Mouse (Mus musculus) embryonic facial prominence, embryonic 15.5 days (tissue): ENCODE measurements at regions not wholly inside any gene's neighbourhood (a gene's known extent, or its start where the extent isn't known, plus 50 kb on each side); places are given as distances from the start of the nearest gene placed in this dataset.

Experiments used
- ATAC-seq: fragments of 200-750 bp; cut with Nextera tagmentation; 2 replicates; pipeline ENCODE4 v1.8.0; 2017; ENCODE audit warnings: low read depth, moderate TSS enrichment; ENCODE audit not compliant: insufficient number of reproducible peaks, low FRiP score, low TSS enrichment
- H3K27ac ChIP-seq: fragments of 300-500 bp; sonication (generic); replicated peaks from 2 replicates; pipeline ENCODE4 v1.5.1; 2015; ENCODE audit warnings: mild to moderate bottlenecking, inconsistent platforms
- H3K27me3 ChIP-seq: fragments of 300-500 bp; sonication (generic); 2 replicates; pipeline ENCODE4 v1.6.1; 2015; ENCODE audit warnings: inconsistent platforms
- H3K36me3 ChIP-seq: fragments of 300-500 bp; sonication (generic); 2 replicates; pipeline ENCODE4 v1.6.1; 2015; ENCODE audit warnings: mild to moderate bottlenecking, inconsistent platforms
- H3K4me1 ChIP-seq: fragments of 300-500 bp; sonication (generic); 2 replicates; pipeline ENCODE4 v1.6.1; 2015; ENCODE audit warnings: inconsistent platforms
- H3K4me2 ChIP-seq: fragments of 300-500 bp; sonication (generic); replicated peaks from 2 replicates; pipeline ENCODE4 v1.6.1; 2015; ENCODE audit warnings: mild to moderate bottlenecking, inconsistent platforms
- H3K4me3 ChIP-seq: fragments of 300-500 bp; sonication (generic); replicated peaks from 2 replicates; pipeline ENCODE4 v1.5.1; 2015; ENCODE audit warnings: mild to moderate bottlenecking, inconsistent platforms
- H3K9ac ChIP-seq: fragments of 300-500 bp; sonication (generic); 2 replicates; pipeline ENCODE4 v1.6.1; 2015; ENCODE audit warnings: inconsistent platforms
- H3K9me3 ChIP-seq: fragments of 300-500 bp; sonication (generic); replicated peaks from 2 replicates; pipeline ENCODE4 v1.6.1; 2016; ENCODE audit warnings: inconsistent platforms
- WGBS: fragments of 180-500 bp; shearing (Covaris S2); methylation state at CpG from one replicate; pipeline ENCODE4 v1.1.7; 2015; 5-methylcytosine and 5-hydroxymethylcytosine counted together

GRCm38 (mm10) chr2:80717979-80718378 is 100.9 kb downstream of the Nup35 start:
- no peak for ATAC-seq
- Histone ChIP-seq H3K9me3 (no peaks in the 10 kb centered on the region), H3K9ac (no peak overlapping the region), H3K4me3 (no peak overlapping the region), H3K4me2 (no peak overlapping the region), H3K27me3 (no peaks in the 10 kb centered on the region), H3K36me3 (no peaks in the 10 kb centered on the region), H3K27ac (no peak overlapping the region), H3K4me1 (no peaks in the 10 kb centered on the region)
- WGBS: 38% methylated on average over 2 of the region's 2 CpGs

GRCm38 (mm10) chr2:80724085-80724484 is 107.0 kb downstream of the Nup35 start:
- no peak overlapping the region for H3K27ac ChIP-seq
- H3K4me3 ChIP-seq: no peak overlapping the region
- no peaks in the 10 kb centered on the region for H3K9me3 ChIP-seq
- H3K9ac ChIP-seq: no peak overlapping the region
- 57% methylated on average over 5 of the region's 5 CpGs for WGBS
- H3K27me3 ChIP-seq: no peaks in the 10 kb centered on the region
- ATAC-seq: no peak
- no peaks in the 10 kb centered on the region for H3K36me3 ChIP-seq
- H3K4me2 ChIP-seq: no peak overlapping the region
- H3K4me1 ChIP-seq: no peaks in the 10 kb centered on the region

DNA sequence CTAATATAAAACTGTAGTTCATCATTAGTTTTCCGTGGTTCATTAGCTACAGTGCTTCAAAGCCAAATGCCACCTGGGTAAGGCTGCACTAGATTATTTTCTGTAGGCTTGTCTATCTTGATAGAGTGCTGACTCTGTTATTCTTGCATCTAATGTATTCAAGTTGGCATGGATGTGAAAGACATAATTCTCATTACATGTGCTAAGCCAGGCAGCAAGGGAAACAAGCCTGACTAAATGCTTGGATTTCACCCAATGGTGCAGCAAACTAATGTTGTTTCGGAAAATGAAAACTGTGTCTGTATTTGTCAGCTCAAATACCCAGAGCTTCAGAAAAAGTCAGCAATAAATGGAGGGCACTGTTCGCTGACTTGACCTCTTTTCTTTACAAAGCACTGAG is 114.3 kb downstream of the Nup35 start:
- 68% methylated on average over 3 of the region's 3 CpGs for WGBS
- Histone ChIP-seq H3K36me3 (no peaks in the 10 kb centered on the region), H3K9me3 (no peaks in the 10 kb centered on the region), H3K9ac (no peak overlapping the region), H3K27ac (no peak overlapping the region), H3K4me2 (no peak overlapping the region), H3K27me3 (no peaks in the 10 kb centered on the region), H3K4me3 (no peak overlapping the region), H3K4me1 (no peaks in the 10 kb centered on the region)
- ATAC-seq: no peak

DNA sequence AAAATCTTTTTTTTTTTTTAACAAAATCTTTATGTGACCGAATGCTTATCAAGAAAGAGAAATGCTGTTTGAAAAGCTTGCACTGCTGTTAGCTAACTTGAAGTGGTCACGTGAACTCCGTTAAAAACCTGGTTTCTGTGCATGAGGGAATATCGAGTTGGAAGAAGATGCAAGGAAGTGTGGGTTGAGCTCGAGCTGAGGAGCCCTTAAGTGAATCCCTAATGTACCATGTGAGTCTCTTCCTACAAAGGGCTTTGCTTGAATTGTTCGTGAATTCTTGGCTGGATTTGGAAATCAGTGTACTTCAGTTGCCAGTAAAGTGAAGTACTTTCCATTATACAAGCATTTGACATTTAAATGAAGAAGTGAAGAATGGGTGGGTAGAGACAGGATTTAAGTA is 129.7 kb downstream of the Nup35 start:
- H3K4me3 ChIP-seq: no peak overlapping the region
- H3K27ac ChIP-seq: no peak overlapping the region
- H3K27me3 ChIP-seq: no peaks in the 10 kb centered on the region
- H3K9me3 ChIP-seq: no peaks in the 10 kb centered on the region
- no peaks in the 10 kb centered on the region for H3K36me3 ChIP-seq
- H3K9ac ChIP-seq: no peak overlapping the region
- H3K4me2 ChIP-seq: no peak overlapping the region
- no peaks in the 10 kb centered on the region for H3K4me1 ChIP-seq
- 65% methylated on average over 6 of the region's 6 CpGs for WGBS
- no peak for ATAC-seq

DNA sequence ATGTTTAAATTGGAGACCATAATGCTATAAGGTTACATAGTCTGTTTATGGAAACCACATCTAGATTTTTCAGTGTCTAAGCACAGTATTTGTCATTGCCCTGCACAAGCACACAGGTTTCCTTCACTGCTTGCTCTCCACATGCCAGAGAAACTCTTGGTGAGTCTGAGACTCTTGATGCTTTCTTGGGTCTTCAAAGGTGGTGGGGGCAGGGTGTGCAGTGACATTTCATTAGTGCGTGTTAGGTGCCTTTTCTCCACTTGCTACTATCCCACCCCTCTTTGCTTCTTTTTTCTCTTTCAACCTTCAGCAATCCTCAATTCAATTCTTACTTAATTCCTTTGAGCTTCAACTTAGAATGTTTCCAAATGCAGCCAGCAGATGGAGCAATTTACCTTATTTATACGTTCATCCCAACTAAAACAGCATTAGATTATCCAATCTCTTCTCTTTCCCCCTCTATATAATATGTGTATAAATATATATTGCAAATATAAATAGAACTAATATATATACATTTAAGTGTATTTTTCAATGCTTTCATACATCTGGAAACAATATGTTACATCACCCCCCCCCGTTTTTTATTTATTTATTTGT is 145.1 kb downstream of the Nup35 start:
- H3K27me3 ChIP-seq: no peaks in the 10 kb centered on the region
- H3K36me3 ChIP-seq: no peaks in the 10 kb centered on the region
- H3K4me3 ChIP-seq: no peak overlapping the region
- no peak overlapping the region for H3K9ac ChIP-seq
- H3K4me1 ChIP-seq: no peaks in the 10 kb centered on the region
- 26% methylated on average over 3 of the region's 3 CpGs for WGBS
- no peaks in the 10 kb centered on the region for H3K9me3 ChIP-seq
- ATAC-seq: no peak
- H3K4me2 ChIP-seq: no peak overlapping the region
- H3K27ac ChIP-seq: no peak overlapping the region

DNA sequence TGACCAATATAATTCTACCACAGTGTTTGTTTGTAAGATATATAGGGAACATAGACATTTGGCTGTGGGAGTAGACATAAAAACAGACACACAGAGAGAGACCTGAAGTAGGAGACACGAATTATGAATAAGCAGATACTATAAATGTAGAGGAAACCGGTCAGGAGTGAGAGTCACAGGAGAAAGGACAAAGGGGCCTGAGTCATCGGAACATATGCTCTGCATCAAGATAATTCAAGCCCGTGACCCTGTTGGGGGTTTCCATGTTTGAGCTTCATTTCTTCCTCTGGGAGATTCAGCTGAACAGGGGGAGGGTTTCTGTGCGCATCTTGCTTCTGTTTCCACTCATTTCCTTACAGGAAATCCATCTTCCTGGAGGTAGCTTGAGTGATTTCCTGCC is 154.1 kb downstream of the Nup35 start:
- no peak overlapping the region for H3K9ac ChIP-seq
- H3K27me3 ChIP-seq: no peaks in the 10 kb centered on the region
- H3K36me3 ChIP-seq: no peaks in the 10 kb centered on the region
- H3K27ac ChIP-seq: no peak overlapping the region
- H3K9me3 ChIP-seq: no peaks in the 10 kb centered on the region
- H3K4me1 ChIP-seq: no peaks in the 10 kb centered on the region
- H3K4me3 ChIP-seq: no peak overlapping the region
- ATAC-seq: no peak
- H3K4me2 ChIP-seq: no peak overlapping the region
- 34% methylated on average over 5 of the region's 5 CpGs for WGBS

GRCm38 (mm10) chr2:80772455-80772854 is 155.4 kb downstream of the Nup35 start:
- no peaks in the 10 kb centered on the region for H3K4me1 ChIP-seq
- no peak overlapping the region for H3K4me3 ChIP-seq
- no peaks in the 10 kb centered on the region for H3K36me3 ChIP-seq
- no peak overlapping the region for H3K9ac ChIP-seq
- WGBS: 73% methylated on average over 3 of the region's 3 CpGs
- H3K27me3 ChIP-seq: no peaks in the 10 kb centered on the region
- H3K4me2 ChIP-seq: no peak overlapping the region
- H3K9me3 ChIP-seq: no peaks in the 10 kb centered on the region
- ATAC-seq: no peak
- no peak overlapping the region for H3K27ac ChIP-seq

DNA sequence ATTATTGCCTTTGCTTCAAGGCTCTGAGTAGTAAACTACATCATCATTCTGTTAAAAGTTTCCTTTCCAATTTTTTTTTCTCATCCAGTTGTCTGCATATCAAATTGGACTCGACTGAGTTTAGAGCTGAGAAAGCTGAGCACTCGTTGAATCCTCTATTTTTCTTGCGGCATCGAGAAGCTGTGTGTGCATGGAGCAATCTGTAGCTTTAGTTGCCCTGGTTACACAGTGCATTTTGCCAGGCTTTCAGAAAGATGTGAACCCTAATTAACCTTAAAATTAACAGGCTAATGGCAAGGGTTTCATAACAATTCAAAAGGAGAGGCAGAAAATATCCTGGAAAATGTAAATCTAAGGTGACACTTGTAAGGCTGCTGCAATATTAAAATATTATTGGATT is 169.3 kb downstream of the Nup35 start:
- no peak overlapping the region for H3K4me3 ChIP-seq
- H3K9ac ChIP-seq: no peak overlapping the region
- H3K27me3 ChIP-seq: no peaks in the 10 kb centered on the region
- H3K27ac ChIP-seq: no peak overlapping the region
- H3K4me1 ChIP-seq: no peaks in the 10 kb centered on the region
- no peak for ATAC-seq
- 75% methylated on average over 4 of the region's 4 CpGs for WGBS
- H3K36me3 ChIP-seq: no peaks in the 10 kb centered on the region
- no peak overlapping the region for H3K4me2 ChIP-seq
- H3K9me3 ChIP-seq: no peaks in the 10 kb centered on the region

- WGBS: 72% methylated on average over 14 of the region's 14 CpGs
- Histone ChIP-seq H3K4me1 (no peaks in the 10 kb centered on the region), H3K9me3 (no peaks in the 10 kb centered on the region), H3K4me3 (no peak overlapping the region), H3K36me3 (no peaks in the 10 kb centered on the region), H3K9ac (no peak overlapping the region), H3K4me2 (no peak overlapping the region), H3K27me3 (no peaks in the 10 kb centered on the region), H3K27ac (no peak overlapping the region)
- no peak for ATAC-seq
Measured at GRCm38 (mm10) chr2:80793345-80794147, 176.5 kb downstream of the Nup35 start.

DNA sequence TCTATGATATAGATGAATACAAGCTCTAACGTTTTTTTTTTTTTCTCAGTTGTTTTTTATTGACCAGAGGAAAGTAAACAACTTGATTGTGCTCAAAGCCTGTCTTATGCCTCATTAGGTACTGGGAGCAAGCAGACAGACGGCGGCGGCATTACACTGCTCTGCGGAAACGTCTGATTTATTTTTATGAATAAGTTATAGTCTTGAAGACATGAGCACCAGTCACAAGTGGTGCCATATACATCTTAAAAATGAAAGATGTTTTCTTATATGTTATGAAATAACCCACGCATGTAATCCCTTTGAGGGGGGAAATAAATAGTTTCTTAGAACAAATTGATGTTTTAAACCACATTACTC is 177.1 kb downstream of the Nup35 start:
- ATAC-seq: no peak
- no peaks in the 10 kb centered on the region for H3K4me1 ChIP-seq
- no peak overlapping the region for H3K4me3 ChIP-seq
- no peaks in the 10 kb centered on the region for H3K27me3 ChIP-seq
- no peaks in the 10 kb centered on the region for H3K36me3 ChIP-seq
- no peak overlapping the region for H3K4me2 ChIP-seq
- no peak overlapping the region for H3K9ac ChIP-seq
- no peaks in the 10 kb centered on the region for H3K9me3 ChIP-seq
- H3K27ac ChIP-seq: no peak overlapping the region
- 75% methylated on average over 7 of the region's 7 CpGs for WGBS

GRCm38 (mm10) chr2:80819268-80819667 is 202.2 kb downstream of the Nup35 start:
- WGBS: 52% methylated on average over 2 of the region's 2 CpGs
- H3K36me3 ChIP-seq: no peaks in the 10 kb centered on the region
- ATAC-seq: no peak

GRCm38 (mm10) chr2:80851056-80851455 is 234.0 kb downstream of the Nup35 start:
- no peaks in the 10 kb centered on the region for H3K27me3 ChIP-seq
- no peak overlapping the region for H3K4me3 ChIP-seq

More at GRCm38 (mm10) chr2:80819268-80819667, 202.2 kb downstream of the Nup35 start:
- H3K27me3 ChIP-seq: no peaks in the 10 kb centered on the region
- H3K4me3 ChIP-seq: no peak overlapping the region
- no peaks in the 10 kb centered on the region for H3K4me1 ChIP-seq
- no peak overlapping the region for H3K4me2 ChIP-seq
- H3K9me3 ChIP-seq: no peaks in the 10 kb centered on the region
- no peak overlapping the region for H3K27ac ChIP-seq
- H3K9ac ChIP-seq: no peak overlapping the region

More at GRCm38 (mm10) chr2:80851056-80851455, 234.0 kb downstream of the Nup35 start:
- no peak overlapping the region for H3K4me2 ChIP-seq
- no peaks in the 10 kb centered on the region for H3K9me3 ChIP-seq
- no peak overlapping the region for H3K27ac ChIP-seq
- WGBS: 31% methylated on average over 1 of the region's 1 CpGs
- no peak overlapping the region for H3K9ac ChIP-seq
- no peaks in the 10 kb centered on the region for H3K4me1 ChIP-seq
- ATAC-seq: no peak
- H3K36me3 ChIP-seq: no peaks in the 10 kb centered on the region
